Mouse (Mus musculus) T-helper 17 cell (primary cell): Measurements from ENCODE around the gene Plbd1.

Experiments
- in situ Hi-C, 2 experiments: fragments of 300-600 bp; cut with MboI, MseI; formaldehyde crosslinking; loops; 1 replicate in 1 of 2; 2 replicates in 1 of 2; pipeline ENCODE4 v1.15.1; 2025; ENCODE audit warnings: high pct_unique_total_duplicates in 2 of 2

Gene Plbd1

DNA sequence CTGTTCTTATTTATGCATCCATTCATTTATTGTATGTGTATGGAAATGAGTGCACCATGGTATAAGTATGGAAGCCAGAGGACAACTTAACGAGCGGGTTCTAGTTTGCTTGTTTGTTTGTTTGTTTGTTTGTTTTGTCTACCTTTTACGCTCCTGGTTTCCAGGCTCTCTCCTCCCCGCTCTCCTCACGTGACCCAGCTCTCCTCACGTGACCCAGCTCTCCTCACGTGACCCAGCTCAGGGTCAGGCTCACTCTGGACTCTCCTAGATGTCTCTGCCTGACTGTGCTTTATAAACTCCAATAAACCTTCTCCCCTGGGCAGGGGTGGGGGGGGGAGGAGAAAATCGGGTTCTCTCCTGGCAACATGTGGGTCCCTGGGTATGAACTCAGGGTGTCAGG, 11.1 kb downstream of the Plbd1 start:
- in situ Hi-C loops: no loop called here

DNA sequence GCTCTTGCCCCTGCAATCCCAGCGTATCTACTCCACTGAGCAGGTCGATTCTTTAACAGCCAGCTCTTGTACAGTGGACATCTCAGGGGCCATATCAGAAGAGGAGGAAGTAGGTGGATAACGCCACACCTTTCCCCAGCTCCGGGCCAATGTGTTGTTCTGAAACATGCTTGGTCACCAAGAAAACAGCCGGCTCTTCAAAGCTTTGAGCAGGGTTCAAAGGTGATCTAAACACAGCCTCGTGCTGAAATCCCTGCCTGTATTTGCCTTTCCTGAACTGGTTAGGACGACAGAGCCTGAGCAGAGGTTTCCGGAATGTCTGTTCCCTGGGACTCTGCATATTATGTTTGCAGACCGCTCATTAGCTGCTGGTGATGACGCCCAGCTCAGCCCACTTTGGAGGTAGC, 14.3 kb downstream of the Plbd1 start:
- in situ Hi-C loops: no loop called here

DNA sequence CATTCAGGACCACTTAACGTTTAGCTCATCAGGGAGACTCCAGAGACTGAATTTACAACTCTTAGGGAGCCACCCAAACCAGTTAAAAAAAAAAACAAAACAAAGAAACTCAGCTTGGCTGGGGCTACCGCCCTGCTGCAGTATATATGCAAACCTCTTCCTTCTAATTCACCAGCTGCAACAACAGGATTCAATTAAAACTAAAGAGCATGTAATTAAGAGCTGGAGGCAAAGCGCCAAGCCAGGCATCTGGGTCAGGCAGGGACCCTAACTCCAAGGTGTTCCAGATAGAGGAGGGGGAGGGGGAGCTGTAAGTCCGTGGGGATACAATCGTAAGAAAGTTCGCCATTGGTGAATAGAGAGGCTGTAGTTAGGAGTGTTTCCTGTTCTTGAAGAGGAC, 15.5 kb downstream of the Plbd1 start:
- in situ Hi-C loops: no loop called here

DNA sequence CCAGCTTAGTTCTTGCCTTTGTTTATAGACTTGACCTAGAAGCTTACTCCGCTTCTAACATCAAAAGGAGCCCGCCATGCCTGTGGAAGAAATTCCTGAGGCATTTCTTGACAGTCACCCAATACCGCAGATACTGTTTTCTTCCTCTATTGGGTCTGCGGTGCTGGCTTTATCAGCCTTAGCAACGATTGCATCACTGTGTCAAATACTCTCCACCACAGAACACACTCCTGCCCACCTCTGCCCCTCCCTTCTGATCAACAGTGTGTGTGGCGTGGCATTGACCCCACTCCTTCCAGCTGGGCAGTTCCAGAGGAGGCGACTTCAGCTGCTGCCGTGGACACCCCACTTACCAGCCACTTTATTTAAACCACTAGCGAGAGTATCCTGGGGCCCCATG, 16.0 kb downstream of the Plbd1 start:
- in situ Hi-C loops: no loop called here

DNA sequence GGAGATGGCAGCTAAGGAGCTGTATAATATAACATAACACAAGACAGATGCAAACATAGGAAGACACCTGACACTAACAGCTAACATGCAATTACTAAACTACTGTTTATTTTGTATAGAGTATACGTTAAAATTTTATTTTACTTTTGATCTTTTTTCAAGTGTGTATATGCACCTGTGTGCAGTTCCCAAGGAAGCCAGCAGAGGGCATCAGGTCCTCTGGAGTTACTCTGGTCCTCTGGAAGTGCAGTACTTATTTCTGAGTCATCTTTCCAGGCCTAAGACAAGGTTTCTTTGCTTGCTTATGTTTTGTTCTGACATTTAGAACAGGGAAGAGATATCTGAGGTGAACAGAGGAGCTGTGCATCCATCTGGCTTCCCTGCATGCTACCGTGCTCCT, 17.6 kb downstream of the Plbd1 start:
- in situ Hi-C loops: loop anchor here (5.0 kb wide), 2 partner anchors 338 to 343 kb away; no protein-coding TSS in a partner anchor

DNA sequence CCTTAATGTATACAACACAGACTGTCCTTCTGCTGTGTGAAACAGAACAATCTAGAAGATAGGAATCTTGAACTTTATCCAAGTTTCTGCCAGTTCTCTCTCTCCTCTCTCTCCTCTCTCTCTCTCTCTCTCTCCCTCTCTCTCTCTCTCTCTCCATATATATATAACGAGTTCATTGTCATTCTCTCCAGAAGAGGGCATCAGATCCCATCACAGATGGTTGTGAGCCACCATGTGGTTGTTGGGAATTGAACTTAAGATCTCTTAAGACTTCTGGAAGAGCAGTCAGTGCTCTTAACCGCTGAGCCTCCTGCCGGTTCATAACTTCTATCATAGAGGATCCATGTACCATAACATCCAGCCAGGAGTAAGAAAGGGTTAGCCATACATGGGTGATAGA, 26.7 kb downstream of the Plbd1 start:
- in situ Hi-C loops: no loop called here

DNA sequence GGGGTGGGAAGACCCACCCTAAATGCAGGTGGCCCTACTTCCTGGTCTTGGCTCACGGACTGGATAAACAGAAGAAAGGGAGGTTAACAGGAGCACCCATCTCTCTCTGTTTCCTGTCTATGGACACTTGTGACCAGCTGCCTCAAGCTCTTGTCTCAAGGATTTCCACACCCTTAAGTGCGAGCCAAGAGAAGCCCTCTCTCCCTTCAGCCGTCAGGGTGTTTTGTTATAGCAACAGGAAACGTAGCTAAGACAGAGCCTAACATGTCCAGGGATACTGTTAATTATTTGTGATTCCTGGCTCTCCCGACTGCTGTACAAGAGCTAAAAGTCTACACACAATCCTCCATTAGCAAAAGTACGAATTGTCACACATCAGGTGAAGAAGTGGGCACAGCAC, 28.0 kb downstream of the Plbd1 start:
- in situ Hi-C loops: no loop called here

DNA sequence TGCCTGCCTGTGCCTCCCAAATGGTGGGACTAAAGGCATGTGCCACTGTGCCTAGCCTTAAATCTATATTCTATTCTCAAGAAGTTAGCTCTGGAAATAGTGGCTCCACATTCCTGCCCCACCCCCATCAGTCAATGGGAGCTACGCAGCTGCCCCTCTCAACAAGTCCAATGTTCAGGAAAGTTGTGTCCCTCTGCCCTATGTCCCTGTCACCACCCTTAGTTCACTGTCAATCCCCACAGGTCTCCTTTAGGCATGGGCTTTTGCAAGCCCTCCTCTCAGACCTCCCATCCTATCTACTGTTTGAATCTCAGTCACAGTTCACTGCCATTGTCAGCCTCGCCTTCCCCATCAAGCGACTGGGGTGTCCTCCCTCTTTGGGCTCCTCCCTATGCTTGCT, 28.6 kb downstream of the Plbd1 start:
- in situ Hi-C loops: no loop called here

DNA sequence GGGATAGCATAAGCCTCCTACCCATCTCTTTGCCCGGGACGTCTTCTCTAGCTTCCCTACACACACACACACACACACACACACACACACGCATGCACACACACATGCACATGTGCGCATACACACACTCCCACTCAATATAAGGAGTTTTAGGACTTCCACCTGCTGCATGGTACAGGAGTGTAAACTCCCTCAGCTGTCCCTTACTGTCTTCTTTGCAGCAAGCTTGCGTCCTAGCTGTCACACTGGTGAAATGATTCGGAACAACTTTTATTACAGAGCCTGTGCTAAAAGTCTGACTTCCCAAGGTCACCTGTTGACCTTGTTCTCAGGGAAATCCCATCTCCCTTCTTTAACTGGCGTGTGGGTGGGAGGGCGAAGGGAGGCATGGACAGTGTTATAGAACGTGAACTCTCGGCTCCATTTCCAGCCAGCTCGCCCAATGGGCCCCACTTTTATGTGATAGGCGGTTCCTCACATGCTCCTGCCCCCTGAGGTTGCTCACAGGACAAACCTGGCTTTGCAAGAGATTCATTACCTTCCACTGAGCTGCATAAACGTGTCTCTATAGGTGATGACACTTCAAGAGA, 29.7 kb downstream of the Plbd1 start:
- in situ Hi-C loops: no loop called here

DNA sequence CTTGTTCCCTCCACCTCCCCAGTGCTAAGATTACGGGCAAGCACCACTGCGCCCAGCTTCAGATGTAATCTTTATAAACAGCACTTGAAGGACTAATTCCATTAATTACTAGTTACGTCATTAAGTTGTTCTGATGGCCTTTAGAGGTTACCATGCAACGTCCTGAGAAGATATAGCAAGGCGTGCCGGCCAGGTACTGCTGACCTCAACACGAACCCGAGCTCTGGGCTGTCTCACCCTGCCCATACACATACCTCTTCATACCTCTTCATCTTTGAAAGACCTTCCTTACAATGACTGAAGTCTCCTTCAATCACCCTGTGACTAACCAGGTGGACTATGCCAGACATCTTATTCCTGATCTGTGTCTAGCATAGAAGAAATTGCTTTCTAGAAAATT, 30.2 kb downstream of the Plbd1 start:
- in situ Hi-C loops: no loop called here

DNA sequence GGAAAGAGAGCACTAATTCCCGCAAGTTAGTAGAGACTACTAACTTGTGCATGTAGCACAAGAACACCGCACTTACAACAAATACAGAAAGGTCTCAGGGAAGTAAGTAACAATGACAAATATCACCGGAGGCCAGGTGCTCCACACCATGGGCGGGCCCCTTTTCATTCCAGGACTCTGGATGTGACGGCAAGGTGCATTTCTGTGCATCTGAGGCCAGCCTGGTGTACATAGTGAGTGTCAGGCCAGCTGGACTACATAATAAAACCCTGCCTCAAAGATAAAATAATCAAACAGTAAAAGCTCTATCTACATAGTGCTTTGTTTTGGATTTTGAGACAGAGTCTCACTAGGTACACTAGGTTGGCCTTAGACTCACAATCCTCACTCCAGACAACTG, 32.1 kb downstream of the Plbd1 start:
- in situ Hi-C loops: loop anchor here in 1 of 2 experiments (10.0 kb wide), 1 partner anchor 355 kb away; no protein-coding TSS in a partner anchor

DNA sequence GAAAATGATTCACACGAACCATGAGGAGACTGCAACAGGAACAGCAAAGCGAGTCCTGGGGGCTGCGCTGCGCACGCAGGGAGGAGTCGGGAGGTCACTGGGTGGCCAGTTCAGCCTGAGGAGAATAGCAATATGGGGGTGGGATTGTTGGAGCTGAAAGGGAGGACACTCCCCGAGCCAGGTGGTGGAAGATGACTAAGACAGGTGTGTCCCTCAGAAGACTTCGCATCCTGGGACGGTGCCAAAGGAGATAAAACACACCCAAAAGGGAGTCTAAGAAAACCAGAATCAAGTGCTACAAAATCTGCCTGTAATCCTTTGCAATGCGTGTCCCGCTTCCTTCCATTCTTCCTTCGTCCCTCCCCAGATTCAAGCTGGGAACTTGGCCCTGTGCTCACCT, 36.3 kb downstream of the Plbd1 start:
- in situ Hi-C loops: loop anchor here in 1 of 2 experiments (10.0 kb wide), 1 partner anchor 359 kb away; no protein-coding TSS in a partner anchor

DNA sequence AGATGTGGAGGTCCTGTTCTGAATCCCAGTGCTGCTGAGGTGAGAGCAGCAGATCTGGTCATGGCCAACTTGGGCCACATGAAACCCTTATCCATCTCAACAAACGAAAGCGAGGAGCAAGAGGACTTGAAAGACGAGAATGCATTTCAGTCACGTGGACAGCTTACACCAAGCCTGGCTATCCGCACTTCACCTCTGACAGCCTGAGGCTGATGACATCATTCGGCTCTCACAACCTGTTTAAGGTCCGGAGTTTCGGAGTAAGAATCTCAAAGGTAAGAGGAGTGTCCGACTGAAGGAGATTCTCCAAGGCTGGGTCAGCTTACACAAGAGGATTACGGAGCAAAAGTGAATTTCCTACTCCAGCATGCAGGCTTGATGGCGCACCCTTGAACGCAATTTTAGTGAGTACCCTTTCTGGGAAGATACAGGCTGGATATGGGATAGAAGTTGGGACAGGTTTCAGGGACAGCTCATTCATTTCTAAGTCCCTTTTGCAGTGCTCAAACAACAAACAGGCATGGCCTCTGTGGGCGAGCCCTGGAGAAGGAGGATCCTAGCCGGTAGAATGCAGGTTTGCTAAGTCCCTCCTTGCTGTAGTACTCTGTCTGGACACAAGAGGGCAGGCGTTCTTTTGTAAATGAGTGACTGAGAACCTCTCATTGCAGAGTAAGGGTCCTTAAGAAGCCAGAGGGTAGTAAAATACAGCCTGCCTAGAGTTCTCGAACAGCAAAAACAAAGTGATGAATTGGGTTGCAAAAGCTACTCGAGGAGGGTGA, 41.2 kb downstream of the Plbd1 start:
- in situ Hi-C loops: loop anchor here in 1 of 2 experiments (10.0 kb wide), 1 partner anchor 364 kb away; no protein-coding TSS in a partner anchor

DNA sequence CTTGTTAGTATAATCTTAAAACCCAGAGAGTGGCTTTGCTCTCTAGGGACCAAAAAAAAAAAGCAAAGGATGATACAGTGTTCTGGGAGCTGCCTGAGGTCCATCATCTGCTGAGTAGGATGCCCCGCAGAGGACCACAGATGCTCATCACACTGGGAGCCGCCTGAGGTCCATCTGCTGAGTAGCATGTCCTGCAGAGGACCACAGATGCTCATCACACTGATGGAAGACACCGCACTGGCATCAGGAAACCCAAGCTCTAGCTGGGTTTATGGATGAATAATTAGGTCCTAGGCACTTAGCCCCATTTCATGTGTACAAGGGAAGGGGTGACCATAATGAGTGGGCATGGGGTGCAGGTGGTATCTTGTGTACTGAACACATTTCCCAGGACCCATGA, 47.6 kb downstream of the Plbd1 start:
- in situ Hi-C loops: loop anchor here in 1 of 2 experiments (10.0 kb wide), 1 partner anchor 371 kb away; no protein-coding TSS in a partner anchor

DNA sequence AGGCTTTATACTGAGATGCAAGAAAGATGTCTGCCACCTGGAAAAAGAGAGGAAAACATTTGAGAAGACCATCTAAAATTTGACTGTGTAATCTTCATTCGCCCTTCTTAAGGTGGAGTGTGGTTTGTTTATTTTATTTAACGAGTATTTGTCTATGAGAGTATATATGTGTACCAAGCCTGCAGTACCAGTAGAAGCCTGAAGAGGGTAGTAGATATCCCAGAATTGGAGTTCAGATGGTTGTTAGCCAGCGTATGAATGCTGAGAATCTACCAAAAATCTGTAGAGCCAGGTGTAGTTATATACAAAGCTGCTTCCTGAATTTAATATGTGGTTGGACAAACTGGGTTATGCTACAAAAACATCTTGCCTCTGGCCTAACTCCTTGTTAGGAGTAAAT, 49.4 kb downstream of the Plbd1 start:
- in situ Hi-C loops: loop anchor here in 1 of 2 experiments (10.0 kb wide), 1 partner anchor 372 kb away; no protein-coding TSS in a partner anchor

DNA sequence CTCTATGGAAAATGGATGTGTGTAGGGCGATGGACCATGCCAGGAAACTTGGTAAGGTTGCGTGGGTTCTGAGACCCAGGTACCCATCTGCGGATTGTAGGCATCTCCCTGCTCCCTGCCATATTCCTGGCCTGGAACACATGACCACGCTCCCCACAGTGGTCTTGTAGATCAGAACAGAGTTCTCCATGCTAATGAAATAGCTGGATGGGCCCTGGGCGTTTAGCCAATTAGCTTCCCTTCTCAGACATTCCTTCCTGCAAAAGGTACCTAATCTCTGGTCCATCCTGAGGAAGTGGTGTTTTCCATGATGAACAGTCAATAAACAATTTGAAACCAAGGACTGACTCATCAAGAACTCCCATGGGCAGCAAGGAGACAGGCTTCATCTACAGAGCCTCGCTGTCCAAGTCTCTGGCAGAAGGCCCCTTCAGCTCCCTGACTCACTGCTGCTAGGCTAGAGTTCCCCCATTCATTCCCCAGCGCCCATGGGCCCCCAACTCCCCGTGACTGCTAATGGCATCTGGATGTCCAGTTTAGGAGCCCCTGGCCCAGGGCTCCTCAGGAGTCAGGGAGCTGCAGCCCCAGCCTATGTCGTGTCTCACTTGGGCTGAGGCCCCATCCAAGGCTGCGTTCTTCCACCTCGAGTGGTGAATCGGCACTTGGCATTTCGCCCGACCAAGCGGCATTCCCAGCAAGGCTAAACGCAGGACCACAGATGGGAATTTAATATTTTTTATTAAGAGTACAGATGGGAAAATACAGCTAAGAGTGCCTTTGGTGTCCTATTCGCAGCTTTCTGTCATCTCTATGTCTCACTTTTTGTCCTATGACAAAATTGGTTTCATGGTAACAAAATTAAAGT, 50.1 kb downstream of the Plbd1 start:
- in situ Hi-C loops: loop anchor here in 1 of 2 experiments (10.0 kb wide), 1 partner anchor 373 kb away; no protein-coding TSS in a partner anchor

DNA sequence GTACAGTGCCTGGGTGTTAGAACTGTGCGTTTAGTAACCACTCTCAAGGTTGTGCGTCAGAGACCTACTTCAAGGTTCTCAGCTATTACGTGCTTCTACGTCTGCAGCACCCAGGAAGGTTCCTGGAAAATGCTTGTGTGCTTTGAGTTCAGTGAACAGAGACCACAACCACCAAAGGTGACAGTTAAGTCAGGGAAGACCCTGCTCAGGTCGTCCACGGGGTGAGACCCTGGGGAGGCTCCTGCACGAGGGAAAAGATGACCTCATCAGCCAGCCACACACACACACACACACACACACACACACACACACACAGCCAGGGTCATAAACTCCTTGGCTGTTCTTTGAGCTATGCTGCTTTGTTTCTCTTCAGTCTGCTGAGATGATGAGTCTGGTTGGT, 59.1 kb downstream of the Plbd1 start:
- in situ Hi-C loops: no loop called here

DNA sequence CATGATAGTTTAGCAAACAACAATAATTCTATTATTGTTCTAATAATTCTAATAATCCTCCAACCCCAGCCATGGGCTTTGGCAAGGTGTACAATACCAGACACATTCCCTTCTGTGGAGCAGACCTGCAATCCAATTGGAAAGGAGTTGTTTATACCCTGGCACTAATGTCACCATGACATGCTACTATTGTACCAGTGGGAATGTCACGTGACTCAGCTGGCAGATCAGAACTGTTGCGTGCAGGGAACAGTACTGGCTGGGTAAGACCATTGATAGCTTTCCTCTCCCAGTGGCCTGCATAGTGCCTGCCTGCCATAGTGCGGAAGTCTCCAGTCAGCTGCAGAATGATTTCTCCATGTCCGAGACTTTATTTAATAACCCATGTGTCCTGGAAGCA, 67.2 kb downstream of the Plbd1 start:
- in situ Hi-C loops: no loop called here

DNA sequence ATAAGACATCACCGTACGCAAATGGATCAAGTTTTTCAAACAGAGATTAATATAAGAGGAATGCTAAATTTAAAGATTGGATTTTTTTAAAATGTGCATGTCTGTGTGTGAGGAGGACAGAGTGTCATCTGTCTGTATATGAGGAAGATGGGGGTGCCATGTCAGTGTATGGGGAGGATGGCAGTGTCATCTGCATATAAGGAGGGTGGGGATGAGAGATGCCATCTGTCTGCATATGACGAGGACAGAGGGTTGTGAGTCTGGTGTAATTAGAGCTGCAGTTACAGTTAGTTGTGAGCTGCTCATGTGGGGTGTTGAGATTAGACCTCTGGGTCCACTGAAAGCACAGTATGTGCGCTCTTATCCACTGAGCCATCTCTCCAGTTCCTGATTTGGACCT, 71.0 kb downstream of the Plbd1 start:
- in situ Hi-C loops: no loop called here

DNA sequence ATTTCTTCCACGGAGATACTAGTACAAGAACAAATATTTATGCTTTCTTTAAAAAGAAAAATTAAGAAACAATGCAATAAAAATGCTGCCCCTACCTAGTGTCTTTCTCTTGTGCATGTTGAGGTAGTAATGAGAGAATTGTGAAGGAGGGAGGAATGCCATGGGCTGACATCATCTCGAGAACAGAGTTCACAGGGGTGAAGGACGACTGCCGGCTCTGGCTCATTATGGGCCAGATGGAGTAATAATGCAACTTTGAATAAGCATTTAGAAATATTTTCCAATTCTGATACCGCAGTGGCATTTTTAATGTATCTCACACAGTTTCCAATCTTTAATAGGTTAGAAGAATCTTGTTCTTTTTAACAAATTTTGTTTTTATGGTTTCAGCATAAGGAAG, 95.7 kb downstream of the Plbd1 start:
- in situ Hi-C loops: no loop called here
